Mouse (Mus musculus) mouse trophoblast stem cell (cell line): ENCODE measurements around the gene Slc15a2.

Experiments used
- in situ Hi-C, 2 experiments: fragments of 300-500 bp; cut with MseI, MboI; formaldehyde crosslinking; loops; 2 replicates in 1 of 2; 3 replicates in 1 of 2; pipeline ENCODE4 v1.15.1; 2025

The Slc15a2 gene

GRCm38 (mm10) chr16:36784594-36785313 lies at the start of gene Slc15a2:
Gene Slc15a2 (minus strand): TSS chr16:36784962.
- in situ Hi-C loops, result no loop called here

DNA sequence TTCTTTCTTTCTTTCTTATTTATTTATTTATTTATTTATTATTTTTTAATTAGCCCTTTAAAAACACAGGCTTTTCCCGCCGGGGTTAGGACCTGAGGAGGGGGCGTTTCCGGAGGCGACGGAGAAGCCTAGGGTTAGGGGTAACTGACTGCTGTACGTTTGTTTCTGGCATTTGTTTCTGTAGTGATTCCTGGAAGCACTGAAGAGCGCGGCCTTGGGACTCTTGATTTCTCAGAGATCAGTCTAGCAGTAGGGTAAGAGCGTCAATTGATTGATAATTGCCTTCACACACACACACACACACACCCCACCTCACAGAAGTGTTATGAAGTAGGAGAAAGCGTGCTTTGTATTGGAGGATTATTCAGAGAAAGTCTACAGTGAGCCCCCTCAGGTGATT lies 44.1 kb upstream of the Slc15a2 start:
- in situ Hi-C loops, result no loop called here

DNA sequence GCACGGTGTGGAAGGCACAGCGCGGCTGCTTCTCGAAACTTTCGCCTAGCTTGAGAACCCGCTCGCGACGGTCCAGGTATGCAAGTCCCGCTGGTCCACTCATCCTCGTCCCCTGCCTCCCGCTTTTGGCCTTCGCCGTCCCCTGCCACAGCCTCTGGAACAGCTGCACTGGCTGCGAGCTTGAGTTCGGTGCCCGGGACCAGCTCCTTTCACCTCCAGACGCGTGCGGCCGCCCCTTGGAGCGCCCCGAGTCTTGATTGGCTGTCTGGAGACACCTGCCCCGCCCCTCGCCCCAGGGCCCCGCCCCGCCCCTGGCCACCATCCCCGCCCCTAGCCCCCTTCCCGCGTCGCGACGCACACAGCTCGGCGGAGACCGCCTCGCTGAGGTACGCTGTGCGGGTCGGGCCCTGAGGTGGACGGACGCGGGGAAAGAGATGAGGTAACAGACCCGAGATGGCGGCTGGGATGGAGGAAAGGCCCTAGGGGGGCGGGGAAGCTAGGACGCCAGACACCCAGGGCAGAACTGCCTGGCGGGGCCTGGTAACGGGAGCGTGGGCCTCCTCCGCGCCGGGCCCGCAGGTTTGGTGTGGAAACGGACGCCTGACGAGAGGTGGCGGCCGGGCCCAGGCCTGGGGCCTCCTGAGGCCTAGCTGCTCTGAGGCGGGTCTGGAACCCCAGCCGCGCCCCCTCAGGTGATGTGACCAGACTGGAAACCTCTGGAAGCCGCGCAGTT lies 43.5 kb upstream of the Slc15a2 start, which contains the start of gene Iqcb1:
Gene Iqcb1, plus strand, starts transcription at position 332 of the 733 bp plus-strand sequence.
- in situ Hi-C loops, result no loop called here

GRCm38 (mm10) chr16:36827611-36828053 lies 42.9 kb upstream of the Slc15a2 start:
- in situ Hi-C loops, result no loop called here

DNA sequence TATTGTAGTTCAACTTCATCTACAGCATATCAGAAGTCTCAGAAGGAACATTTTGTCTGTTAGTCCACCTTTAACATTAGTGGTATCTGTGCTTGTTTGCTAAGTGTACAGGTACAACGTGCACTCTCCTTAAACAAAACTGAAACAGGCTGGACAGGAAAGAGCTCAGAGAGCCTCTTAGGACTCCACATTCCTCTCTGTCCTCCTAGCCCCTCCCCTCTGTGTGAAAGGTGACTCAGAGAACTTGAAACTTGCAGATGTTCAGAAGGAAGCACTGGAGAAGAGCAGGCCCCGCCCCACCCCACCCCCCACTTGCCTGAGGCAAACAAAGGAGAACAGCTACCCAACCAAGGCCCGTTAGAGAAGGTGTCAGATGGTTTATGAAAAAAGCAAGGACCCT lies 36.7 kb upstream of the Slc15a2 start:
- in situ Hi-C loops, result loop anchor here in 1 of 2 experiments (5.0 kb wide), 1 partner anchor 349 kb away; no protein-coding TSS in a partner anchor

GRCm38 (mm10) chr16:36820747-36821146 lies 36.0 kb upstream of the Slc15a2 start:
- in situ Hi-C loops, result loop anchor here in 1 of 2 experiments (5.0 kb wide), 1 partner anchor 348 kb away; no protein-coding TSS in a partner anchor

DNA sequence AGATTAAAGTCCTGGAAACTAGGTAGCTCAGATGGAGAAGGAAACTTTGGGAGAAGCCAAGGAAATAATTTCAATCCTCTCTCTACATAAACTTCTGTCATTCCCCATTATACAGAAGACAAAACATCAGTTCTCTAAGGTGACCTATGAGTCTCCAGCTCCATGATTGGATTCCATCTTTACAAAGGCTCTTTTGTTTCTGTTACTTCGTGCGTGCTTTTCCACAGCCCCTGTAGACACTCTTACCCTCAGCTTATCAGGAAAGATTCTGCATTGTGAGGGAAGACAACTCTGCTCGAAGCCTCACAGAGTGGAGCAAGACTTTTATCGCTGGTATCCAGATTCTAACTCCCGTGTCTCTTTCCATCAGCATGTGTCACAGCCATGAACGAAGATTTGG lies 35.3 kb upstream of the Slc15a2 start:
- in situ Hi-C loops, result loop anchor here in 1 of 2 experiments (5.0 kb wide), 1 partner anchor 348 kb away; no protein-coding TSS in a partner anchor

DNA sequence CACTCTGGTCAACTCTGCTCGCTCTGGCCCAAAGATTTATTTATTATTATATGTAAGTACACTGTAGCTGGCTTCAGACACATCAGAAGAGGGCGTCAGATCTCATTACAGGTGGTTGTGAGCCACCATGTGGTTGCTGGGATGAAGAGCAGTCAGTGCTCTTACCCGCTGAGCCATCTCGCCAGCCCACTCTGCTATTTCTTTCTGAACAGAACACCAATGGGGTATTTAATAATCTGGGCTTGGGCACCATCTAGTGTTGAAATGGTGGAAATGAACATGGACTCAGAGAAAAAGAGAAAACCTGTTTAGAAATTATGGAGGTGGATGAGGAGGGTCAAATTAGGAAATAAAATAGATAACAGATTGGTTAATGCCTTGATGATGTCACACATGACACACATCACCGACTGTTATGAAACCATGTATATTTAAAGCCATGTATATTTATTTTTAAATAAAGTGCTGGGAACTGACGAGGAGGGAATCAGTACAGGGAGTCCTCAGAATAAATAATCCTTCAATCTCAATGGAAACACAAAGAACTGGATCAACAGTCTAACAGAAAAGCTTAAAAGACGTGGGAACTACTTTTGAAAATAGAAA lies 32.7 kb upstream of the Slc15a2 start:
- in situ Hi-C loops, result loop anchor here (5.0 to 10.0 kb wide), 2 partner anchors 83 to 345 kb away; no protein-coding TSS in a partner anchor

DNA sequence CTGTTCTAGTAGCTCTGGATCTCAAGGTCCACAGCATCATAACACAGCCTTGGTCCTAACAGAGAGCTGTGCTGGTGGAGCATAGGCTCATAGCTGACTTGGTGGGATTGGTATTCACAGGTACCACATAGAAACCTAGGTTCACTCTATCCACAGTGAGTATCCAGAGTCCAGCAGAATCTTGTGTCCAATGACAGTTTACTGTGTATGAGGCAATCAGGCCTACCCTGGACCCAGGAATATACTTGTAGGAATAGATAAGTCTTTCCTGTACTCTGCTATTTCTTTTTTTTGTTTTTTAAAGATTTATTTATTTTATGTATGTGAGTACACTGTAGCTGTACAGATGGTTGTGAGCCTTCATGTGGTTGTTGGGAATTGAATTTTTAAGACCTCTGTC lies 32.2 kb upstream of the Slc15a2 start:
- in situ Hi-C loops, result loop anchor here (5.0 to 10.0 kb wide), 2 partner anchors 82 to 345 kb away; no protein-coding TSS in a partner anchor

GRCm38 (mm10) chr16:36813680-36814079 lies 28.9 kb upstream of the Slc15a2 start:
- in situ Hi-C loops, result loop anchor here (5.0 to 10.0 kb wide), 2 partner anchors 71 to 79 kb away; no protein-coding TSS in a partner anchor

GRCm38 (mm10) chr16:36808616-36809015 lies 23.9 kb upstream of the Slc15a2 start:
- in situ Hi-C loops, result no loop called here

GRCm38 (mm10) chr16:36802361-36802760 lies 17.6 kb upstream of the Slc15a2 start:
- in situ Hi-C loops, result no loop called here

DNA sequence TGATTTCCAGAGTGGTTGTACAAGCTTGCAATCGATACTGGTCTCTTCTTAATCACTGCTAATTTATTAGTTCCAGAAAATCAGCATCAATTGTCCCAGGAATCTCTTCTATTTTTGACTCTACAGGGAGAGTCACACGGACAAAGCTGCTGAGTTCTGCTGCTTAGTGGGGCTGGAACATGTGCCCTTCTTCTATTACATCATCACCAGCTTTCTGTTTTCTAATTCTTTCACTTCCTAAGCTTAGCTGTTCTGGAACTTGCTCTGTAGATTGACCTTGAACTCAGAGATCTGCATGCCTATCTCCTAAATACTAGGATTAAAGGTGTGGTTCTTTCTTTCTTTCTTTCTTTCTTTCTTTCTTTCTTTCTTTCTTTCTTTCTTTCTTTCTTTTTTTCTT lies 13.6 kb upstream of the Slc15a2 start:
- in situ Hi-C loops, result no loop called here

DNA sequence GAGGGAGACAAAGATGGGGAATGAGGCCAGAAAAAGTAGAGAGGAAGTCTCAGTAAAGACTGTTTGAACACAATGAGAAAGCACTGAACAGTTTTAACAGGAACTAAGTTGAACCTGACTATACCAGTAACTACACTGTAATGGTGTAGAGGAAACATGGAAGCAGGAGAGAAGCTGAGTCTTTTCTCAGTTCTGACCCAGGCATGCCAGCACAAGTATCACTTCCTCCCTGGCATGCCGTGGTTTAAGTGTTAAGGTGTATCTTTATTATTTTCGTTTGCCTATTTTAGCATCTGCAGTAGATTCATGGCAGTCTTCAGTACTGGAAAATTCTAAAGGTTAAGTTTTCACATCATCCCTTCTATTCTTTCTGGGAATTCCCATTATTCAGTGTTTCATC lies 10.2 kb upstream of the Slc15a2 start:
- in situ Hi-C loops, result no loop called here

- in situ Hi-C loops, result no loop called here
Measured at GRCm38 (mm10) chr16:36790166-36790565, 5.4 kb upstream of the Slc15a2 start.

DNA sequence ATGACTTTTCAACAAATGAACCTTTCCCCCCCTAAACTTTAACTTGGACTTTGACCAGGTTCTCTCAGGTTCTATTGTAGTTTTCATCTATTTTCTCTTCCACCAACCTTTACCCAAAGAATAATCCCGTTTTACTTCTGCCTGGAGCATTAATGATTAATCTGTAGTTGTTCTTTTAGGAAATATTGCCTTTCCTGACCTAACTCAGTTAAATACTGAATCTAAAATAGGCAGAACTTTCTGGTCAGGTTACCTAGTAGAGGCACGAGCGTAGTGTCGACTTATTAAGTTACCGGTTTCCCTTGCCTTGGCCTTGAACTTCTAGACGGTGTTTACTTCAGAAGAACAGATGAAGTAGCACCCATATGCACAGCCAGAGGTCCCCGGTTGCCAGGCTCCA lies 1.7 kb upstream of the Slc15a2 start:
- in situ Hi-C loops, result no loop called here

DNA sequence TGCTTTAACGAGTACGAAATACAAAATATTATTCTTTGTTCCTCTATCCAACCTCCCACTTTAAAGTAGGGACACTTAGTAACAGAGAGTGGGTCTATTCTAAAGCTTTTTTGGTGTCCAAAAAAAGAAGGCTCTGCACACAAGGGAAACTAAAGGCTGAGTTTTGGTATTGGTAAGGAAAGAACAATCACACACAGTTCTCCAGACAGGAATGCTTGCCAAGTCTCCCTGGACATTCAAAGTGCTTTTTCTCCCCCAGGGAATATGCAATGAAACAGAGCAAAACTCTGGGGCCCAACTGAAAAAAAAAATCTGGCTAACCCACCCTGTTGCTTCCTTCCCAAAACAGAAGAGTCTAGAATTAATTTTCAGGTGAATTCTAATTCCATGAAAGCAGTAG lies 616 bp downstream of the Slc15a2 start:
- in situ Hi-C loops, result no loop called here

DNA sequence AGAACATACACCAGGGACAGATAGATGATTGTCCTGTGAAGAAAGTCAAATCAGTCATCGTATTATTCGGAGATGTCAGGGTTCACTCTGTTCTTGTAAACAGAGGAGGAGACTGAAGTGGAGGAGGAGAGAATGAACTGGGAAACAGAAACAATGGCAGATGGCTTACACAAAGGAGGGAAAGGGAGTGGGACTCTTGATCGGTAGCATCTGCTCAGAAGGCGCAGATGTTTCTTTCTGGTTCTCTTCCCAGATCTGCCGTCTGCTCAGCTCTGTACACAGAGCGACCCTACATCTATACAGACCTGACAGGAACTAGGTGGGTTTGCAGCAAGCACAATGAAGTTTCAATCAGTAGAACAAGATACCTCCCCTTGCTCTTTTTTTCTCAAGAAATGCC lies 9.1 kb downstream of the Slc15a2 start:
- in situ Hi-C loops, result no loop called here

DNA sequence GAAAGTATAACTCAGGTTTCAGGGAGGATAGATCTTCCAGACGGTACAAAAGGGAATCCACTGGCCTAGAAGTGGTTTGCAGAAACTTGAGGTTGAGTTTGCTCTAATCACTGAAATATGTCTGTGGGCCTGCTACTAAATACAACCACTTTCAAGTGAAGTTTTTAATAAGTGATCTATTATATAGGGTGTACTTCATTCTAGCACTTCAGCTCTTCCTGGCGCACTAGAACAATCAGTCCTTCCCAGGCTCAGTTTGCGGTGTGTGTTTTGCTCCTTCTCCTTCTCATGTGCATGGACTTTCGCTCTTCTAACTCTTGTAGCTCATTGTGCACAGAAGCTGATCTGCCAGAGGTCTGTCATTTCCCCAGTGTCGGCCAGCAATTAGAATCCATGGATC lies 11.8 kb downstream of the Slc15a2 start:
- in situ Hi-C loops, result no loop called here

DNA sequence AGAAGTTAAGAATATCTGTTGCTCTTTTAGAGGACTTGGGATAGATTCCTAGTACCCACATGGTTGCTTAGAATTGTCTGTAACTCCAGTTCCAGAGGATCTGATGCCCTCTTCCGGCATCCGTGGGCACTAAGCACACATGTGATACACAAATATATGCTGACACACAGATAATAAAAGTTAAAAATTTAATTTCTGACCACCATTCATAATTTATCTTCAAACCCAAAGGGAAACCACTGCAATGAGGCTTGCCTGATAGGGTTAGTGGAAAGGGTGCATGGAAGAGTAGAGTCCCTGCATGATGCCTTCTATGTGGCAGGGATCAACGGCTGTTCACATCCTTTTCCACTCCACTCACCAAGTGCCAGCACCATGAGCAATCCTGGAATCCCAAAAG lies 13.1 kb downstream of the Slc15a2 start:
- in situ Hi-C loops, result no loop called here

GRCm38 (mm10) chr16:36771244-36771643 lies 13.5 kb downstream of the Slc15a2 start:
- in situ Hi-C loops, result no loop called here

DNA sequence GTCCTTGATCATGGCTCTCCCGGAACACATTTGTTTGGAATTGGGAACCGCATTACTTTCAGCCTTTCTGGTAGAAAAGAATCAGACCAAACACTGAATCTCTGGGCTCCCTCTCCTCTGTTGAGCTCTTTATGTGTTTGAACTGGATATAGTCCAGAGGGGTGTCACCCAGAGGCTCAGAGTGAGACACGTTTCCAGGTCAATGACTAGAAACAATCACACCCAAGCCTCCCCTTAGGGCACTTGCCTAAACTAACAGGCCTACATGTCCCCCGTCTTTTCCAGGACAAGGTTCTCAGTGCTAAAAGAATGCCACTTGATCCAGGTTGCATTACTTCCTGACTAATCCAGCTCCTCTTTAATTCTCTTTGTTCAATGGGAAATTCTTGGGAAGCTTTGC lies 13.9 kb downstream of the Slc15a2 start:
- in situ Hi-C loops, result no loop called here
